Mouse (Mus musculus) kidney, postnatal 25 days (tissue): ENCODE results near the gene Gmds.

ENCODE experiments used
- DNase-seq, 2 experiments: peaks; one replicate each; pipeline ENCODE4 v3.0.0; 2021; ENCODE audit warnings: mixed read lengths in 2 of 2

Gene Gmds

DNA sequence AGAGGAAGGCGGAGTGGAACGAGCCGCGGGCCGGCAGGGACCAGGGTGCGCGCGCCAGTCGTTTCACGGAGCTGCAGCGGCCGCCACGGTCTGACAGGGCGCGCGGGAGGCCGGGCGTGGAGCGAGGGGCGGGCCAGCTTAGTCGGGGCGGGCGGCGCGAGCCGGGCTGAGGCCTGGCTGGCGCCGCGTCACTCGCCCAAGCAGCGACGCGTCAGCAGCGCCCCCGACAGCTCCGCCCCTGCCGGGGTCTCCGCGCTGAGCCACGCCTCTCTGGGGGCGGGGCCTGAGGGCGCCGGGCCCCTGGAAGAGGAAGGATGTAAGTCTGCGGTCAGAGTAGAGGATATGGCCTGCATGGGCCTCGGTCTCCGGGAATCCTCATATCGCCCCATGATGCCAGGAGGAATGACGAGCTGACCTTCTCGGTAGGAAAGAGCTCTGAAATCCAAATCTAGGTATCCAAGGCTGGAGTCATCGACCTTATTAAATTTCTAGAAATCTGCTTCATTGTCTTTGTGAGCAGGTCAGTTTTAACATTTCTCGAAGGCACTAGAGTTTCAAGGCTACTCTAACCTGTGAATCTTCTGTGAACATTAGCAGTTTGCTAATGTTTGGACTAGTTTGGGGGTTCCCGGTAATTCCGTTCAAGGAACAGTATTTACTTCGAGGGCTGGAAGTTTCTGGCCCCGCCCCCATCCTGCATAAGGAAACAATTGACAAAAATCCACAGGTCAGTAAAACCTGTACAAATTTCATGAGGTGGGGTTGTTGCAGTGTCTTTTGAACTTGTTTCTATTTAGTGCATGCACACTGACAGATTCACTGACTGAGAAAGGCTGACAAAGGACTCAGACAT lies at the start of gene Gmds:
Gene Gmds, minus strand, starts transcription at position 228 of the 853 bp plus-strand sequence.
- DNase-seq, result peak; percentile 92 to 96

DNA sequence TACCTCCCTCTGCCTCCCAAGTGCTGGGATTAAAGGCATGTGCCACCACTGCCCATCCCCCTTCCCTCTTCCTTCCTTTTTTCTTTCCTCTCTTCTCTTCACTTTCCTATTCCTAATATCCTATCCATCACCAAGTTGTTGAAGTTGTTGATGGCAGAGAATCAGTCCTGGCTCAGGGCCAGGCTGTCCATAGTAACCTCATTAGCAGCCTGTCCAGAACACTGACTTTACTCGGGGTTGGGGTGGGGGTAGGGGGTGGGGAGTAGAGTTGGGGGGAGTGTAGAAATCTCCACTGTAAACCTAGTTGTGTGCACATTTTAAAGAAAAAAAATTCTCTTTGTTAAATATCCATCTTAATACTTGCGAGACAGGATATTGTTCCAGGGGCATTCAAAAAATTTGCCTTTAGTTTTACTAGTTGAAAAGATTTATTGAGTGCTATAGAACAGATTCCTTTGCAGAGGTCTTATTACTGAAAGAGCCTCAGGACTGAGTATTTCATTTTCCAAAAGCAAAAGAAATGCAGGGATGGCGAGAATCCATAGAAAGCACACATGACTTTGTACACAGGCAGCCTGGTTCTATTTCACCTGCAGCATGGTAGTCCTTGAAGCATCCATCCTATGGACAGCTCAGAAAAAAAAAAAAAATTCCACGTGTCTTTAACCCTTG lies 47.0 kb upstream of the Gmds start:
- DNase-seq, result no peak

DNA sequence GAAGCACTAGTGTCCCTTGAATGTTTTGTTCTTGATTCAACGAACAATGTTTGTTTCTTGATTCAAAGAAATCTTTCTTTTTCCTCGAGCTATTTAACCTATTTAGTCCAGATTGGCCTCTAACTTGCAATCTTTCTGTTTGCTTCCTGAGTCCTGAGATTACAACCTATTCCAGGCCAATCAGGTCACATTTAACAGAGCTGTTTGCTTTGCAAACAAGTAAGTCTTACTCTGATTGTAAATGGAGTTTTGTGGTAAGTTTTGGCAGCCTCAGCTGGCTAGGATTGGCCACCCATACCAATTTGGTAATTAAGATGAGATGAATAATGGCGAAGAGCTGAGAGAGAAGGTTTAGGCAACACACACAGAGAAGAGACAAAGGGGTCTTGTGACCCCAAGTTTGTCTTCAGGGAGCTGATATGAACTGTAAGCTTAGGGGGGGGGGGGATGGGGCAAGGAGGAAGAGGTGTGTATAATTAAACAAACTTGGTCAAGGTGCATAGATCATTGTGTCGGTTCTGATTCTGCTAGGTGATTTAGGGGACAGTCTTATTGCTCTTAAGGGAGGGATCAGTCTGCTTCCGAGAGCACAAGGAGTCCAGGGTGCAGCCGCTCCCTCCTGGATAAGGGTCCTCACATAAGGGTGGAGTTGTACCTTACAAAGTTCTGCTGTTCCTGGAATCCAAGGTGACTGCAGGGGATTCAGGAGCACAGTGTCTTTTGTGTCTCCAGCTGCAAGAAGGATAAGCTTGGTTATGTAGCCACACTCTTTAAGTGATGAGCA lies 43.9 kb upstream of the Gmds start:
- DNase-seq, result no peak

DNA sequence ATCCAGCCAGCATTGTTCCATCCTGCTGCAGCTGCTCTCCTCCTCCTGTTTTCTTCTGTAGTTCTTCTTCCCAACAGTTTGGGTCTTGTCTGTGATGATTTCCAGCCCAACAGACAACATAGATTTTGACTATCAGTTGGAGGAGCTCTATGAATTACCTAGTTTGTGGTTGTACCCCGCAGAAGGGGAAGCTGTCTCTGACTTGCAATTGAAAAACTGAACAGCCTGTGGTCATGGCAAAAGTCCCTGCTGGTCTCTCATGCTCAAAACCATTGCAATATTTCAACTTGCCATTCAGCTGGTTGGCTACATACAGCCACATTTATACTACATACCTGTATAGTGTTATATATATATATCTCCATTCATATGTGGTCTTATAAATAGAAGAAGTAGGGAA lies 40.1 kb upstream of the Gmds start:
- DNase-seq, result no peak

DNA sequence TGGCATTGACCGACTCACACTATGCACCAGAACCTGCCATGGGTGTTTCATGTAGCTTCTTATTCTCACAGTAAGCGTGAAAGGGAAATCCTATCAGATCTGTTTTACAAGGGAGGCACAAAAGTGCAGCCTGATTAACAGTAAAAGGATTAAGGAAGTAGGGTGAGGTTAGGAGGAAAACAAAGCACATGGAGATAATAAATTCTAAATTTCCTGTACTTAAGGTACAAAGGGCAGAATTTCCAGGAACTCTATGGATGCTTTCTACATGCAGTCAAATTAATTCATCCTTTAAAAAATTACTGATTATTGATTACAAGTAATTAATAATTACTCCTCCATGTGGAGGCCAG lies 34.0 kb upstream of the Gmds start:
- no peak for DNase-seq

DNA sequence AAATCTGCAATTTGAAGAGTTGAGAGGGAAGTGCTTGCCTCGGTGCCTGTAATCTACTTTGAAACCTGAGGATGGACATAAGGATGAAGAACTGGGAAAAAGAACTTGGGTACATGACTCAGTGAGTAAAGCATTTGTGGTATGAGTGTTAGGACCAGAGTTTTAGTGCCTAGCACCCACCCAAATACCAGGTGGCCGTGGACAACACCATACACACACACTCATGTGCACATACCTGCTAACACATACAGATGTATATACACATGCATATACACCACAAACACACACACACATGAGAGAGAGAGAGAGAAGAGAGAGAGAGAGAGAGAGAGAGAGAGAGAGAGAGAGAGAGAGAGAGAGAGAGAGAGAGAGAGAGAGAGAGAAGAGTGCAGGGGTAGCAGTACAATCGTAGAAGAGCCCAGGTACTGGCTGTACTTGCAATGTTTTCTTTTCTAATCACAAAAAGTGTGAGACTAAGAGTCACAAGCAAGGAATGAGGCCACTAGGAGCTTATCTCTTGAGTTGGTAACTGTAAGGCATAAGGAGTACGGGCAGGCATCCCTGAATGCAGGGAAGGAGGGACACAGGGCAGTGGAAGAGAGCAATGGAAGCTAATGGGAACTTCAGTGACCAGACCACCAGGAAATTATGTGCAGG lies 33.5 kb upstream of the Gmds start:
- DNase-seq, result no peak

DNA sequence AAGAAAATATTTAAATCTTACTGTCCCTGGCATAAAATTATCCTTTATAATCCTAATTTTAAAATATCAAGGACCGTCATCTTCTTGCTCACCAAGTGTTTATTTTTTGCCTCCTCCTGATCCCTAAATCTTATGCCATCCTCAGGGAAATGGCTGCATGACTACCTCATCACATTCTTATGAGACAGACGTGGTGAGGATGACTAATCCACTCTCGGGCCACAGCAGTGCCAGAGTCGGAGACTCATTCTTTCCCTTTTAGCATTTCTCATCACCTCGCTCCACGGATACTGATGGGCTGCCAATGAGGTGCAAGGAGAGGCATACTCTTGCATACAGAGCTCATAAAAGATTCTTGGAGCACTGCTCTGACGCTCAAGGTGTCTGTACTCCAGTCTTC lies 32.2 kb upstream of the Gmds start:
- DNase-seq, result no peak

DNA sequence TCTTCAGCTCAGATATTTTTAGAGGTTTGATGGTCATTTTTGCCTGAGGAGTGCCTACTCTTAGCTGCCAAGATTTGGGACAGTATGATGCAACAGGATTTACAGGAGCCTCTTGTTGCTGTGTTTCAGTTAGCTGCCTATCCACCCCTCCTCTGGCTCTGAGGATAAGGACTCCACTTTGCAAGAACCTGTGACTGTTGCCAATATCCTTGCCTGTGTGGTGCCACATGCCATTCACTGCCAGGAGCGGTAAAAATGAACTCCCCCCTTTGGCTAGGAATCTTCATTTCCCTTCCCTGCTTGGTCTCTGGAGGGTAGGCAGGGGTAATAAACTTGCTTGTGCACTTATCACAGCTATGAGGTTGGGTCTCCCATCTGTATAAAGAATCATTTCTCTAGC lies 31.6 kb upstream of the Gmds start:
- no peak for DNase-seq

DNA sequence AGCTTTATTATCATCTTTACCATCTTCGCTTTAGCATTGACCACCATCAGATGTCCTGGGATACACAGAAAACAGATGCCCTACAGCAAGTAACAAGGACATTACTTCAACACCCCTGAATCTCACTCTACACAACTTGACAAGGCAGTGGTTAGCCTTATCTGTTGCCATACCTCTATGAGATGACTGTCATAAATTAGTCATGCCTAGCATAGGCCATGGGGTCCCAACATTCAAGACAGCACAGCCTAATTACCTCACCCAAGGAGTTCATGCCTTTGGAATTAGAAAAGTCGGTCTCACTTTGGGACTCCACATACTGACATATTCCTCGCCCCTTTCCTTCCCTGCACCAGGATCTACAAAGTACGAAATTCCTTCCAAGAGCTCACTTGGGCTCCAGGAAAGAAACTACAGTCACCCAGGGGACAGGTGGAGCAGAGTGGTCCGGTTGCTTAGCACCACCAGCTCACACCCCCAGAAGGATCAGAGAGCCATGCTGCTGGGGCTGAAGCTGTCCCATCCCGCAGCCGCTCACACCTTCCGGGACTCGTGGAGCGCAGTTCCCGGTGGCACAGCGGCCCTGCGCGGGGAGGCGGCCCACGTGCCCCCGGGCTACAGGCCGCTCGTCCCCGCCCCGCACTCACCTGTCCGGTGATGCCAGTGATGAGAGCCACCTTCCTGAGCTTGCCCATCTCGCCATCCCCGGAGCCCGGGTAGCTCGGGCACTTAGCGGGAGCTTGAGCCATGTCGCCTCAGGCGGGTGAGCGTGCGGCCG lies 616 bp downstream of the Gmds start:
- DNase-seq, result no peak

DNA sequence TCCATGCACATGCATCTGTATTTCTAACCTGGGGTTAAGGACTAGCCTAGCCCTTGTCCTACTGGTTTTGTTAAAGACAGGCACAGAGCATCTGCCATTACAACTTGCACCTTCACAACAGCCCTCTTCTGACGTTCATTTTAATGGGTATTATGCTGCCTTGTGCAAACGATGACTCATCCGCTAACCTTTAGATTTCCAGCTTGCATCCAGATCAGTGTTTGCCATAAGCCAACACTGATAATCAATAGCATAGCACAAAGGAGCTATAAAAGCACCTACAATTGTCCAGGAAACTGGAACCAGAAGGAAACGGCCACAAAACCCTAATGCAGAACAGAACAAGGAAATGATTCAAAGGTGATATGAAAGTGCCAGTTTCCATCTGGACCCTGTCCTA lies 20.2 kb downstream of the Gmds start:
- no peak for DNase-seq

DNA sequence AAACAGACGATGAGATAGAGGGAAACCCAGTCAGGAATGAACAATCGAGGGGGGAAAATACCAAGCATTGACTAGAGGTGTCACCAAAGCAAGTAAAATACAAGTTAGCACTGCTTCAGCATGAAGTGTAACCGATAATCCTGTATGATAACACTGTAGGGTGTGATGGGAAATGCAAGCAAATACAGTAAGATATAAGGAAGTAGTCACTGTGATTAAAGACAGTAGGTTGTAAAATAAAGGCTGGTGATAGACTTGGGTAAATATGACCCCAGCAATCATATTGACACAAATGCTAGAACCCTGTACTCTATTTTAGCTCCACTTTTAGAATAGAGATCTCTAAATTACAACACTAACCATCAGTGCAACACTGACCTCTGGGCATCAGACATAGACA lies 21.2 kb downstream of the Gmds start:
- DNase-seq, result no peak

DNA sequence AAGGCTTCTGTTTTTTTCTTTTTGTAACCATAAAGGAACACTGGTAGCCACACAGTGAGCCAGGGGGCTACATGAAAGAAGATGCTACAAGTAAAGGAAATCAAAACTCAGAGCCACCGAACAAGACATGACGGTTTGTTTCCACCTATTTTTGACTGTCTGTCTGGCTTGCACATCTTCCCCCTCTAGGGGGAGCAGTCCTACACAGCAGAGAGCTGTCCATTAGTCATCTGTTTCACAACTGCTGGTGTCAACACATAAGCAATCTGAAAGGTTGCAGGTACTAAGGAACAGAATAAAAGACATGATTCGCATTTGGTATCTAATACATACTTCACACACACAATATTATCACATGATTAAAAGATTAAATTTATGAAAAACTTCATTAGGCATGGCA lies 25.9 kb downstream of the Gmds start:
- peak; percentile 57 to 70 for DNase-seq

DNA sequence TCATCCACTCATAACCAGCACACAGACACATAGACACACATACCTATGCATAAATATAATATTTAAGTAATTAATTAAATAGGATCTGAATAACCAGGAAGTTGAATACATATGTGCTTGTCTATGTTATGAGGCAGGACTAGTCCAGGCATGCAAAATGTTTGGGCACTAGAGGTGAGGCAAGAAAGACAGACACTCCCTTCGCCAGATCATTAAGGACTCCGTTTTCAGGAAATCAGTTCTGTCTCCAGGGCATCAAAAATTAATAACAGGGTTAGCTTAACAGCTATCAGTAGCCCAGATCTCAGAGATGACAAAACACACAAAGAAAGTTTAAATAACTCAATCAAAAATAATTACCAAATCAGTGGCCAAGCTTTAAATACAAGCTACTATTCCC lies 27.1 kb downstream of the Gmds start:
- DNase-seq, result no peak

DNA sequence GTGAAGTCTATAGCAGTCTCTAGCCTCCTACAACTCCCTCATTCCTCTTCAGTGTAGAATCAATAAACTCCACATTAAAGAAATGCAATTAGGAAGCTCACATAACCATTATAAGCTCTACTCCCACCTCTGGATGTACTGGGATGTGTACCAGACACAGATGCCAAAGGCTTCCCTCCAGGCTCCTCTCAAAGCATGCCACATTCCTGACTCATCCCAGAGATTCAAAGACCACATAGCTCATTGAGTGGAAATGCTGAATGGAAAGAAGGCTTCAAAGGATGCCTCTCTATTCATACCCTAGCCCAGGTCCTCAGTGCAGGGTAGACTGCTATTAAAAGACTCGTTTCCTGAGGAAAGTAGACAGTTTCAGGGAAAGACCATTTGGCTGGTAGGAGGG lies 40.1 kb downstream of the Gmds start:
- no peak for DNase-seq

DNA sequence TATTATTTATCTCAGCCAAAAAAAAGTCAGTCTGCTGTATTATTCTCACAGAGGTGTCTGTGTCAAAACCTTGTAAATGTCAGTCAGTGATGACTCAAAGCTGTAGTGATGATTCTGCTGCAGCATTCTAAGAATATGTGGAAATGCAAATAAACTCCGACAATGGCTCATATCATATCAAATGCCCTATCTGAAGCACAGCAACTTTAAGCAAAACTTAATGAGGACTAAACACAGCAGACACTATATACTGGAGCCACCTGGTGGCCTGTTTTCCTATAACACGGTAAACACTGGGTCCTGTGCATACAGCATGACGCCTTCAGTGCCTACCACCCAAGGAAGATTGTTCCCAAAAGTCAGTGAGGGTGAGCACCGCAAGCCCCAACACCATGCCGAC lies 41.1 kb downstream of the Gmds start:
- DNase-seq, result peak; percentile 41 to 72

DNA sequence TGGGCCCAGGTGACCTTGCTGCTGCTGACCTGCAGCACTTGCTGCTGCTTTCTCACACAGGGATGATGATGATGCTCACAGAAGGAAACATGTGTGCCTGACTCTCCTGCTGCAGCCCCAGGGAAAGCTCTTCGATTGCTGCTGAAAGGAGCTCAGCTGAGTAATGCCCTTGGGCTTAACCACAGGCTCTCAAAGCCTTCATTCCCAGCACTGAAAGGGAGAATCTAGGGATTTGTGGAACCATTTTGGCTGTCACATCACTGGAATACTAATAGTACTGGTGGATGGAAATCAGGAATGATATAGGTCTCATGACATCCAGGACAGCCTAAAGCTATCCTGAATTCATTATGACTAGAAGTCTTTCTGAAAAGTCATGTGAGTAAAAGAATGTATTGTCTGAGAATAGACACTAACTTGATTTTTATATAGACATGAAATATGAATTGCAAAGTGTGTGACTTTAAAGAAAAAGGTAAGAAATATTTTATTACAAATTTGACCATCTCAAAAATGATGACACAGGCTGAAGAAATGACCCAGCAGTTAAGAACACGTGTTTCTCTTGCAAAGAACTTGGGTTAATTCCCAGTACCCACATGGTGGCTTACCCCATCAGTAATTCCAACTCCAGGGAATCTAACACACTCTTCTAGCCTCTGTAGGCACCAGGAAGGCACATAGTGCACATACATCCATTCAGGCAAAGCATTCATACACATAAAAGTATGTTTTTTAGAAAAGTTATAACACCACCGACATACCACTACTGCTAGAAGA lies 43.9 kb downstream of the Gmds start:
- no peak for DNase-seq

DNA sequence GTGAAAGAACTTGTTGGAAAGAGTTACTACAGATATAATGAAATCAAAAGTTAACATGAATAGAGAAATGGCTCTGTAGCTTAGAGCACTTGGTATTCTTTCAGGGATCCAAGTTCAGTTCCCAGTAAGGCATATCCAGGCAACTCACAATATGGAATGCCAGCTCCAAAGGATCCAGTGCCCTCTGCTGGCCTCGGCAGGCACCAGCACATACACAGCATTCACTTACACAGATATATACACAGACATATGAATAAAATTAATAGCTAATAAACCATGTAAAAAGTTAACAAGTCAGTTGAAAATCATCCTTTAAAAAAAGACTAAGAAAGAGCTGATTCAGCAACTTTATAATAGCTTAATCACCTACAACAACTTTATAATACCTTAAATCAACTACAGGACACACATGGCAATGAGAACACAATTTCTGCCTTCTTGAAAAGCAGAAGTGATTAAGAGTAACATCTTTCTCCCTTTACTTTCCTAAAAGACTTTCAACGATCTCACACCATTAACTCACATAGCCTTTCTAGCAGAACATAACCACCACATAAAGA lies 65.5 kb downstream of the Gmds start:
- no peak for DNase-seq

DNA sequence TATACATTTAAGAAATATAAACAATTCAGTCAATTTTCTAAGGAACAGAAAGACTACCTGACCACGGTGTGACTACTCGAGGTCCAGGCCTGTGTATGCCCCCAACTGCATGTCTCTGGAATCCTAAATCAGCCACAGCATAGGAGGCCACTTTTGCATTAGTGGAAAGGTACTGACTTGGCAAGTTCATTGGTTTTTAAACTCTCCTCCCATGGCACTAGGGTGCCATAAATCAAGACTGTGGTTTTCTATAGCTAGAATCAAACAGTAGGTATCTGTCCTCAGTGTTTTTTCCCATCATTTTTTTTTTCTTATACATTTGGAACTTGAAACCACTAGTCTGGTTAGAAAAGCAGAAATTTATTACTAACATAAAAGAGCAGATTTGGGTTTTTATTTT lies 68.8 kb downstream of the Gmds start:
- no peak for DNase-seq

DNA sequence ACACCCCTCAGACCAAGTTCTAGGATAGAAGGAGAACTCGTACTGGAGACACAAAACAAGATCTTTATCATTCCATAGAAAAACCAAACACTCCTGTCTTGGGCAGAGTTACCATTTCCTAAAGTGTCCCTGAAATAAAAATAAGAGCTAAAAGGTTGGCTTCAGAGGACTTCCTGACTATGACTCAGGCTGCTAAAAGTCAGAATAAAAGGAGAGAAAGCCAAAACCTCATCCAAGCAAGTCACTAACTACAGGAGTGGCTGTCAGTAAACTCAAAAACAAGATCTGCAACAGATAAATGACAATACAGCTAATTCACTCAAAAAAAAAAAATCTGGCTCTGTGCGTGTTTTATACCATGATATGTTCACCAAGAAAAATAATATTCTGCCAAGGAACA lies 69.3 kb downstream of the Gmds start:
- DNase-seq, result no peak

DNA sequence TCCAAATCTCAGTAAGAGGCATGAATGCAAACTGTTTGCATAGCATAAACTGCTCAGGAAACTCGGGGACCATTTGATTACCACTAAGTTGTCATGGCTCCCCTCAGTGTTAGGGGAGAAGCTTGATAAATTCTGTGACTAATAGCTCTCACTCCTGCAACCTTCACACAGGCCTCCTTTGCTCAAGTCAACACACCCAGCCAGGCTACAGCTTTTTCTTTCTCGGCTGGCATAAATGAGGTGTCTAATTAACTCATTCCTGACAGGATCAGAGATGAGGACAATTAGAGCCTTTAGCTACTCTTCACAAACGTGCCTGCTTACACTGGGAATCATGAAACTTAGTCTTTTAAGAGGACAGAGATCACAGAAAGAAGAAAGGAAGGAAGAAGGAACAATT lies 70.3 kb downstream of the Gmds start:
- no peak for DNase-seq

DNA sequence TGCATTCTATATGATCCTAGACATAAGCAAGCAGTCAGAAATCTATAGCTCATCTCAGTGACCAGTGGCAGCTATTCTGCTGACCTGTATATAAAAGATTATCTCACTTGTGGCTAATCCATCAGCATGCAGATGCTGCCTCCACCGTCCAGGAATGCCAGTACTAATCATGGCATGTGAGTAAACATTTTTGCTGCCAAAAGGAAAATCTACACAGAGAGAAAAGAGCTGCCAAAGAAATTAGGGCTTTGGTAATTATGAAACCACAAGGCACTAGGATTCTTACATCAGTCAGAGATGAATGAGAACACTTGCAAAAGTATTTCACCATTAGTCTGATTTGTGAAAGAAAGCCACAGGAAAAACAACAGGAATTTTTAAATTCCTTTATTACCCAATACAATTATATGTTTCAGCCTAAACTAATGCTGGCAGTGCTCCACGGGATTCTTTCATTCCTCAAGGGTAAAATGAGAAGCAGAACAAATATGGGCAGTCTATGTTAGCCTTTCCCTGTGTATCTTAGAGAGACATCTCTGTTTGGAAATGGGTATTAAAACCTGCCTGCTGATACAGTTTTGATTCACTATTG lies 71.3 kb downstream of the Gmds start:
- DNase-seq, result no peak
